Mouse (Mus musculus) forebrain, postnatal 0 days (tissue): ENCODE data around the gene Lmx1b. TPM values are rescaled to one million over a fixed set of nuclear protein-coding genes. Genes with fewer than 3 reads are reported as not detected.

Source experiments
- ATAC-seq: fragments of 200-750 bp; cut with Nextera tagmentation; 2 replicates; pipeline ENCODE4 v1.8.0; 2017; ENCODE audit warnings: mild to moderate bottlenecking, moderate library complexity
- DNase-seq: peaks from one replicate; pipeline ENCODE4 v3.0.0-alpha.2; 2015
- H3K27ac ChIP-seq: fragments of 300-500 bp; sonication (generic); 2 replicates; pipeline ENCODE4 v1.5.1; 2014; ENCODE audit warnings: low read depth, mild to moderate bottlenecking, antibody characterized with exemption, low read length, moderate library complexity, mixed read lengths
- H3K27me3 ChIP-seq: fragments of 300-500 bp; sonication (generic); 2 replicates; pipeline ENCODE4 v1.6.1; 2014; ENCODE audit warnings: mild to moderate bottlenecking, low read length, mixed read lengths; ENCODE audit not compliant: insufficient read depth
- H3K36me3 ChIP-seq: fragments of 300-500 bp; sonication (generic); 2 replicates; pipeline ENCODE4 v1.6.1; 2014; ENCODE audit warnings: mild to moderate bottlenecking, moderate library complexity; ENCODE audit not compliant: insufficient read depth
- H3K4me1 ChIP-seq: fragments of 300-500 bp; sonication (generic); 2 replicates; pipeline ENCODE4 v1.6.1; 2014; ENCODE audit warnings: antibody characterized with exemption; ENCODE audit not compliant: insufficient read depth
- H3K4me2 ChIP-seq: fragments of 300-500 bp; sonication (generic); 2 replicates; pipeline ENCODE4 v1.6.1; 2014; ENCODE audit warnings: low read depth, mild to moderate bottlenecking, moderate library complexity
- H3K4me3 ChIP-seq: fragments of 300-500 bp; sonication (generic); 2 replicates; pipeline ENCODE4 v1.5.1; 2014; ENCODE audit warnings: low read depth, low read length, mixed read lengths
- H3K9ac ChIP-seq: fragments of 300-500 bp; sonication (generic); 2 replicates; pipeline ENCODE4 v1.6.1; 2014; ENCODE audit warnings: mild to moderate bottlenecking
- H3K9me3 ChIP-seq: fragments of 300-500 bp; sonication (generic); 2 replicates; pipeline ENCODE4 v1.6.1; 2016; ENCODE audit warnings: low read length
- CTCF ChIP-seq: sonication (generic); IDR thresholded peaks from 2 replicates; pipeline ENCODE4 v1.5.1; 2016; ENCODE audit warnings: antibody characterized with exemption, control low read depth, low read depth
- WGBS: fragments of 180-500 bp; shearing (Covaris S2); extraction: QIAGEN DNeasy Blood & Tissue Kit; methylation state at CpG from one replicate; pipeline ENCODE4 v1.1.7; 2014; 5-methylcytosine and 5-hydroxymethylcytosine counted together
- polyA plus RNA-seq: library from polyadenylated mRNA; unstranded; fragments of >200 nt; fragmentation: Nextera tagmentation; extraction: Ambion mirVana; gene quantifications from 2 replicates; pipeline ENCODE4 v1.2.1, GENCODE M21; 2015
- total RNA-seq: library from RNA; depleted of rRNA; stranded (reverse); fragments of >200 nt; gene quantifications from 2 replicates; pipeline ENCODE4 v1.2.3, GENCODE M21; 2014

Lmx1b gene
- total and polyA plus RNA-seq, 2 experiments from 2014 or later = 0.24 to 2.0 TPM

- Histone ChIP-seq H3K27me3 (no peaks in the 10 kb centered on the region), H3K9ac (peak overlapping the region; percentile 43), H3K4me3 (no peak overlapping the region), H3K36me3 (no peaks in the 10 kb centered on the region), H3K9me3 (no peaks in the 10 kb centered on the region), H3K4me2 (peak overlapping the region; percentile 36), H3K4me1 (peaks cover 19% of the 10 kb centered on the region), H3K27ac (peak overlapping the region; percentile 95)
- 14% methylated on average over 6 of the region's 6 CpGs for WGBS
- ATAC-seq = peak; percentile 70
- peak; percentile 98 for DNase-seq
- no peak for TF ChIP-seq CTCF
Measured at GRCm38 (mm10) chr2:33546879-33547278, 93.4 kb downstream of the Lmx1b start.

- no peaks in the 10 kb centered on the region for H3K9me3 ChIP-seq
- 49% methylated on average over 5 of the region's 5 CpGs for whole genome bisulfite sequencing
- no peak overlapping the region for H3K9ac ChIP-seq
- ATAC-seq = no peak
- no peak overlapping the region for H3K4me3 ChIP-seq
- H3K27me3 ChIP-seq = no peaks in the 10 kb centered on the region
- DNase-seq = peak; percentile 19
- H3K4me2 ChIP-seq = no peak overlapping the region
- H3K36me3 ChIP-seq = no peaks in the 10 kb centered on the region
- no peak for TF ChIP-seq CTCF
- H3K4me1 ChIP-seq = peaks cover 19% of the 10 kb centered on the region
- H3K27ac ChIP-seq = peak overlapping the region; percentile 95
Measured at GRCm38 (mm10) chr2:33546051-33546450, 94.3 kb downstream of the Lmx1b start.

- WGBS = 20% methylated on average over 16 of the region's 16 CpGs
- DNase-seq = peak; percentile 44
Measured at GRCm38 (mm10) chr2:33544781-33545566, 95.3 kb downstream of the Lmx1b start.

GRCm38 (mm10) chr2:33544203-33544762, 96.0 kb downstream of the Lmx1b start:
- TF ChIP-seq CTCF = no peak
- H3K9ac ChIP-seq = peak overlapping the region; percentile 69
- H3K27ac ChIP-seq = peak overlapping the region; percentile 93
- 3% methylated on average over 25 of the region's 43 CpGs for WGBS
- no peaks in the 10 kb centered on the region for H3K36me3 ChIP-seq
- peaks cover 4% of the 10 kb centered on the region; the same call in 1 of the 2 replicates for H3K27me3 ChIP-seq
- DNase-seq (no peak), ATAC-seq (no peak)
- H3K9me3 ChIP-seq = no peaks in the 10 kb centered on the region
- H3K4me2 ChIP-seq = peak overlapping the region; percentile 90
- peak overlapping the region; percentile 50 for H3K4me3 ChIP-seq
- H3K4me1 ChIP-seq = peaks cover 19% of the 10 kb centered on the region

More at GRCm38 (mm10) chr2:33544781-33545566, 95.3 kb downstream of the Lmx1b start:
- peaks cover 19% of the 10 kb centered on the region for H3K4me1 ChIP-seq
- peak overlapping the region; percentile 90 for H3K4me2 ChIP-seq
- H3K27ac ChIP-seq = peak overlapping the region; percentile 93
- H3K9me3 ChIP-seq = no peaks in the 10 kb centered on the region
- H3K36me3 ChIP-seq = no peaks in the 10 kb centered on the region
- peak overlapping the region; percentile 50 for H3K4me3 ChIP-seq
- H3K27me3 ChIP-seq = no peaks in the 10 kb centered on the region
- no peak for ATAC-seq
- peak overlapping the region; percentile 69 for H3K9ac ChIP-seq
- TF ChIP-seq CTCF = no peak

- TF ChIP-seq CTCF = no peak
- Histone ChIP-seq H3K27ac (peak overlapping the region; percentile 93), H3K27me3 (peaks cover 4% of the 10 kb centered on the region; the same call in 1 of the 2 replicates), H3K4me3 (peak overlapping the region; percentile 50), H3K36me3 (no peaks in the 10 kb centered on the region), H3K4me1 (peaks cover 19% of the 10 kb centered on the region), H3K9ac (peak overlapping the region; percentile 69), H3K4me2 (peak overlapping the region; percentile 90), H3K9me3 (no peaks in the 10 kb centered on the region)
- DNase-seq (peak; percentile 93), ATAC-seq (peak; percentile 89)
- under 1% methylated on average over 38 of the region's 38 CpGs for WGBS
Measured at GRCm38 (mm10) chr2:33543429-33544202, 96.7 kb downstream of the Lmx1b start.

- Histone ChIP-seq H3K36me3 (no peaks in the 10 kb centered on the region), H3K9me3 (no peaks in the 10 kb centered on the region), H3K9ac (peak overlapping the region; percentile 69), H3K27ac (peak overlapping the region; percentile 93), H3K4me1 (peaks cover 19% of the 10 kb centered on the region), H3K4me2 (peak overlapping the region; percentile 90), H3K27me3 (peaks cover 4% of the 10 kb centered on the region; the same call in 1 of the 2 replicates), H3K4me3 (peak overlapping the region; percentile 50)
- ATAC-seq = no peak
- TF ChIP-seq CTCF = peak; percentile 86
- WGBS = under 1% methylated on average over 11 of the region's 11 CpGs
- DNase-seq = peak; percentile 91
Measured at GRCm38 (mm10) chr2:33542696-33543428, 97.4 kb downstream of the Lmx1b start.
